Mouse (Mus musculus) heart, postnatal 0 days (tissue): ENCODE results near the gene Tnpo2.

Source experiments
- CTCF ChIP-seq: IDR thresholded peaks from 2 replicates; pipeline ENCODE4 v1.5.1; 2016; ENCODE audit warnings: antibody characterized with exemption, control low read depth, low read depth
- EP300 ChIP-seq: IDR thresholded peaks from 2 replicates; pipeline ENCODE4 v1.6.1; 2016; ENCODE audit warnings: antibody characterized with exemption, low read depth

GRCm38 (mm10) chr8:85073041-85073612, 36.4 kb downstream of the Tnpo2 start:
- no peak for TF ChIP-seq EP300
- TF ChIP-seq CTCF = no peak
